Mouse (Mus musculus): Measurements from ENCODE around the gene B3gnt4. TPM values are rescaled to one million over a fixed set of nuclear protein-coding genes. Genes with fewer than 3 reads are reported as not detected.

The B3gnt4 gene
- polyA plus RNA-seq (2016; fragmentation: Nextera tagmentation; extraction: Ambion mirVana), result 1.8 and 2.1 TPM in 2 replicates

- 95% methylated on average over 5 of the region's 5 CpGs for WGBS
- peaks cover 9% of the 10 kb centered on the region for H3K27me3 ChIP-seq
- H3K9me3 ChIP-seq, result no peaks in the 10 kb centered on the region
- H3K27ac ChIP-seq, result no peak within 1 kb of the TSS
- ATAC-seq (ENCODE audit: low FRiP score), result no peak
- no peak within 1 kb of the TSS for H3K4me3 ChIP-seq (replicated peaks)
- peak within 1 kb of the TSS; percentile 91 for H3K4me2 ChIP-seq
- peaks cover 33% of the 10 kb centered on the region for H3K36me3 ChIP-seq (replicated peaks)
- H3K9ac ChIP-seq, result no peak within 1 kb of the TSS
- peaks cover 15% of the 10 kb centered on the region for H3K4me1 ChIP-seq
Observed at GRCm38 (mm10) chr5:123510160-123510559, at the start of gene B3gnt4. B3gnt4 (plus strand) TSS chr5:123510460.

DNA sequence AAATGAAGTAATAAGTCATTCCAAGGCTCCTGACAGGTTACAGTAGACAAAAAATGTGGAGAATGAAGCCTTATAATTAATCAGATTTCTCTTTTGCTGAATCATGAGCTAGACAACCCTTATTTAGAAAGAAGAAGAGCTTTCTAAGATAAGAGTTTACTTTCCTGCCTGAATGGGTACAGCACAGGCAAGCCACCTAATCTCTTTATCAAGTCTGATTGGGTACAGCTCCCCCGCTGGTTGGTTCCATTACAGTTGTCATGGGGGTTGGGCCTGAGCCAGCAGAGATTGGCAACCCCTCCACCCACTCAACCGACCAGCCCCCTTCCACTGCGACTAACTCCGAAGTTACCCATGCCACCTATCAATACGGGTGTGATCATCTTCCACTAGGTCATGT is 48.8 kb upstream of the B3gnt4 start:
- H3K9me3 ChIP-seq, result no peaks in the 10 kb centered on the region
- no peak overlapping the region for H3K4me2 ChIP-seq
- H3K27me3 ChIP-seq, result no peaks in the 10 kb centered on the region
- H3K9ac ChIP-seq, result no peak overlapping the region
- no peak overlapping the region for H3K27ac ChIP-seq
- H3K36me3 ChIP-seq (replicated peaks), result no peaks in the 10 kb centered on the region; the same call in 1 of the 2 replicates
- ATAC-seq (ENCODE audit: low FRiP score), result no peak
- H3K4me1 ChIP-seq, result no peaks in the 10 kb centered on the region
- H3K4me3 ChIP-seq (replicated peaks), result no peak overlapping the region
- WGBS, result 60% methylated on average over 5 of the region's 5 CpGs

- H3K4me1 ChIP-seq, result no peaks in the 10 kb centered on the region
- H3K27ac ChIP-seq, result no peak overlapping the region
- no peak overlapping the region for H3K4me3 ChIP-seq (replicated peaks)
- 80% methylated on average over 1 of the region's 1 CpGs for WGBS
- no peaks in the 10 kb centered on the region for H3K9me3 ChIP-seq
- ATAC-seq (ENCODE audit: low FRiP score), result no peak
- no peaks in the 10 kb centered on the region for H3K27me3 ChIP-seq
- H3K4me2 ChIP-seq, result no peak overlapping the region
- H3K9ac ChIP-seq, result no peak overlapping the region
- no peaks in the 10 kb centered on the region for H3K36me3 ChIP-seq (replicated peaks)
Observed at GRCm38 (mm10) chr5:123464638-123465037, 45.6 kb upstream of the B3gnt4 start.

GRCm38 (mm10) chr5:123470784-123471400 is 39.4 kb upstream of the B3gnt4 start:
- H3K4me2 ChIP-seq, result no peak overlapping the region

GRCm38 (mm10) chr5:123473817-123474216 is 36.4 kb upstream of the B3gnt4 start:
- 74% methylated on average over 5 of the region's 5 CpGs for WGBS
- Histone ChIP-seq H3K4me2 (no peak overlapping the region), H3K36me3 (replicated peaks) (no peaks in the 10 kb centered on the region), H3K9me3 (no peaks in the 10 kb centered on the region), H3K27me3 (no peaks in the 10 kb centered on the region), H3K4me3 (replicated peaks) (no peak overlapping the region), H3K4me1 (no peaks in the 10 kb centered on the region; the same call in 1 of the 2 replicates), H3K27ac (no peak overlapping the region), H3K9ac (no peak overlapping the region)
- ATAC-seq (ENCODE audit: low FRiP score), result no peak

More at GRCm38 (mm10) chr5:123470784-123471400, 39.4 kb upstream of the B3gnt4 start:
- Histone ChIP-seq H3K27ac (no peak overlapping the region), H3K36me3 (replicated peaks) (no peaks in the 10 kb centered on the region), H3K9ac (no peak overlapping the region), H3K4me3 (replicated peaks) (no peak overlapping the region), H3K27me3 (no peaks in the 10 kb centered on the region), H3K4me1 (no peaks in the 10 kb centered on the region; the same call in 1 of the 2 replicates), H3K9me3 (no peaks in the 10 kb centered on the region)
- 74% methylated on average over 10 of the region's 10 CpGs for WGBS
- ATAC-seq (ENCODE audit: low FRiP score), result no peak

DNA sequence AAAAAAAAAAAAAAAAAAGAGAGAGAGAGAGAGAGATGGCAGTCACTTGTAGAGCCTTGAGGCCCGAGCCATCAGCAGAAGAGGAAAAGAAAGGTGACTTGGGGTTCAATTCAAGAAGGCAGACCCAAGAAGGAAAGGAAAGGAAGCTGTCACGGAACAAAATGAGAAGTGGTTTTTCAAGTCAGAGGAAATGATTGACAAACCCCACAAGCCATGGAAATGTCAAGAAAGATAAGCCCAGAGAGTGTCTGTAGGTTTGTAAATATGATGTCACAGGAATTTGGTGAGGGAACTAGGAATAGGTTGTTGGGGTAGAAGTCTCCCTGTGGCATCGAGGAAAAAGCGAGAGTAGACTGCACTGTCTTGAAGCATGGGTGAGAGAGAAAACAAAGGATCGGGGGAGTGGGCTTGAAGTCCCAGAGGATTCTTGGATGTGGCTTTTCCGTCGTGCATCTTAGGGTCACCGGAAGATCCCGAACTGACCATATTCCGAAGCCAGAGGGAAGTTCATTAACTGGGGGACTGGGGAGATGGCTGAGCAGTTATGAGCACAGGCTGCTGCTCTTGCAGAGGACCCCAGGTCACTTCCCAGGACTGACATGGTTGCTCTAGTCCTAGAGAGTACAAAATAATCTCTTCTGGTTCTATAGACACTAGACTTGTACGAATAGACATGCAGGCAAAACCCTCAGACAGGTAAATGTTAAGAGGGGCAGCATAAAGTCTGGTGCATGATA is 22.4 kb upstream of the B3gnt4 start:
- Histone ChIP-seq H3K4me3 (replicated peaks) (no peak overlapping the region), H3K36me3 (replicated peaks) (no peaks in the 10 kb centered on the region), H3K27me3 (peaks cover 8% of the 10 kb centered on the region; the same call in 1 of the 2 replicates), H3K9me3 (no peaks in the 10 kb centered on the region), H3K27ac (no peak overlapping the region), H3K4me1 (peaks cover 8% of the 10 kb centered on the region), H3K9ac (no peak overlapping the region), H3K4me2 (no peak overlapping the region)
- 90% methylated on average over 11 of the region's 11 CpGs for WGBS
- no peak for ATAC-seq (ENCODE audit: low FRiP score)

GRCm38 (mm10) chr5:123489112-123489785 is 21.0 kb upstream of the B3gnt4 start, which contains the start of the genes Lrrc43 and Il31:
Lrrc43 (plus strand) TSS chr5:123489305.
Il31 (minus strand) TSS chr5:123489489.
- 6% methylated on average over 25 of the region's 25 CpGs for WGBS
- Histone ChIP-seq H3K4me3 (replicated peaks) (peak within 1 kb of the TSS; percentile 25), H3K4me2 (peak within 1 kb of the TSS; percentile 56), H3K4me1 (peaks cover 8% of the 10 kb centered on the region), H3K36me3 (replicated peaks) (no peaks in the 10 kb centered on the region), H3K9ac (peak within 1 kb of the TSS; percentile 33; the same call in 1 of the 2 replicates), H3K27ac (no peak within 1 kb of the TSS), H3K27me3 (peaks cover 8% of the 10 kb centered on the region; the same call in 1 of the 2 replicates), H3K9me3 (no peaks in the 10 kb centered on the region)
- ATAC-seq (ENCODE audit: low FRiP score), result peak; percentile 69

GRCm38 (mm10) chr5:123489935-123490334 is 20.3 kb upstream of the B3gnt4 start:
- 70% methylated on average over 9 of the region's 9 CpGs for WGBS
- no peak overlapping the region for H3K4me2 ChIP-seq
- H3K27ac ChIP-seq, result no peak overlapping the region
- ATAC-seq (ENCODE audit: low FRiP score), result no peak
- H3K36me3 ChIP-seq (replicated peaks), result no peaks in the 10 kb centered on the region
- H3K4me3 ChIP-seq (replicated peaks), result no peak overlapping the region
- no peak overlapping the region for H3K9ac ChIP-seq
- H3K9me3 ChIP-seq, result no peaks in the 10 kb centered on the region
- H3K27me3 ChIP-seq, result peaks cover 7% of the 10 kb centered on the region; the same call in 1 of the 2 replicates
- peaks cover 8% of the 10 kb centered on the region for H3K4me1 ChIP-seq

DNA sequence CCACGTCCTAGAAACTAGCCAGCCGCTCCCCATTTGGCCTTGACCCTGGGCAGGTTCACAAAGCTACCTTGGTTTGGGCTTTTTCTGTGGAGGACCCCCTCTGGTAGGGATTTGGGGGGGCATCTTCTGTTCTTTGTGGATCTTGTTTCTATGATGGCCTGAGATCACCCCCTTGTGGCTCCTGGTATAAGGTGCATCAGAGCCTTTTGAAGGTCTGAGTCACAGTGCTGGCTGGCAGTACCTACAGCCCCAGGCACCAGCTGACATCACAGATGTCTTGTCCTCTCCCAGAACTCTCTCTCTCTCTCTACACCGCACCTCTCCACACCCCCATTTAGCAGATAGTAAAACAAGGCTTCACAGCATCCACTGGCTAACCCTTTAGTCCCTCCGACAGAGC is 10.5 kb upstream of the B3gnt4 start:
- Histone ChIP-seq H3K9ac (no peak overlapping the region), H3K4me1 (peaks cover 12% of the 10 kb centered on the region)
- 45% methylated on average over 4 of the region's 4 CpGs for WGBS

DNA sequence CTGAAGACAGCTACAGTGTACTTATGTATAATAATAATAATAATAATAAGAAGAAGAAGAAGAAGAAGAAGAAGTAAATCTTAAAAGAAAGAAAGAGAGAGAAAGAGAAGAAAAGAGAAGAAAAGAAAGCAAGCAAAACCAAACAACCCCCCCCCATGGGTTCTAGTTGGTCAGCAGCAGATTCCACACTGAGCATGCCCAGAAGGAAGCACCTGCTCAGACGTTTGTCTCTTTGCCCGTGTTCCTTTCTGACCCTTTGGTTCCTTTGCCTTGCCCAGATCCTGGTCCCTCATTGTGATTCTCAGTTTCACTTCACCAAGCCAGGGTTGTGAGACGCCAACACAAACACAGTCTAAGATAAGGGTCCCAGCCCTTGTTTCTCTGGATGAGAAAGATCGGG is 8.3 kb upstream of the B3gnt4 start:
- no peak for ATAC-seq (ENCODE audit: low FRiP score)
- H3K9me3 ChIP-seq, result no peaks in the 10 kb centered on the region
- H3K9ac ChIP-seq, result no peak overlapping the region
- peaks cover 18% of the 10 kb centered on the region; the same call in 1 of the 2 replicates for H3K27me3 ChIP-seq
- H3K36me3 ChIP-seq (replicated peaks), result no peaks in the 10 kb centered on the region
- 83% methylated on average over 4 of the region's 4 CpGs for WGBS
- H3K4me1 ChIP-seq, result peaks cover 12% of the 10 kb centered on the region
- no peak overlapping the region for H3K27ac ChIP-seq
- H3K4me2 ChIP-seq, result no peak overlapping the region
- H3K4me3 ChIP-seq (replicated peaks), result no peak overlapping the region

More for the DNA sequence above, 10.5 kb upstream of the B3gnt4 start:
- Histone ChIP-seq H3K36me3 (replicated peaks) (no peaks in the 10 kb centered on the region), H3K9me3 (no peaks in the 10 kb centered on the region), H3K4me2 (no peak overlapping the region), H3K4me3 (replicated peaks) (no peak overlapping the region), H3K27ac (no peak overlapping the region), H3K27me3 (peaks cover 19% of the 10 kb centered on the region; the same call in 1 of the 2 replicates)
- no peak for ATAC-seq (ENCODE audit: low FRiP score)

DNA sequence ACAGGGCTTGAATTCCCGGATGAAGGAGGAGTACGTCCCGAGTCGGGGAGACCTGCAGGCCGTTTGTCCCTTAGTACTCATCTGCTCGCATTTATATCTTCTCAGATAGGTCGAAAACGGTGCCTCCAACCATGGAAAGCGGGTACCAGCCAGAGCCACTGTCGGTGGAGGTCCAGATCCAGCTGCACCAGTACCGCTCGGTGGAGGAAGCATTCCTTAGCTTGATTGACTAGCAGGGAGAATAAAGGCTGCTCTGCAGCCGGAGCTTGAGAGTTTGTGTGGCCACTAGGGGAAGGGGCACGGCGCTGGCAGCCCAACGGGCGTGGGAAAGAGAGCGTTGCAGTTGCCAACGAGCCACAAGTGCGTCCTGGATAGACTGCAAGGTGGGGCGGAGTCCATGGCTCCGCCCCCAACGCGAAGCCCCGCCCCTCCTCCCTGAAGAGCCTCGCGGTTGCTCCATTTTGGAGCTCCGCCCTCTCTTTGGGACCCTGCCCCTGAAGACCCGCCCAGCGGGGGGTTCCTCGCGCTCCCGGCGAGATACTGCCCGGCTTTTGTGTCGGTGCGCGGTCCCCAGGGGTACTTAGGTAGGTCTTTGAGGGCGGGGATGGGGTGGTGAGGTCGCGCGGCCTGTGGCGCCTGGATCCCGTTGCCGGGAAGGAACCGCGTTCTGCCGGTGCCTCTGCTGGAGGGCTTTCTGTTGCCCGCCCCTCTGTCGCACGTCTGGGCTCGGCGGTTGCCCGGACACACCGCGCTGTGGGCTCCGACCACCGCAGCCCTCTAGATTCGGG is 2.1 kb upstream of the B3gnt4 start:
- Histone ChIP-seq H3K4me3 (replicated peaks) (peak overlapping the region; percentile 61), H3K27ac (no peak overlapping the region), H3K9ac (peak overlapping the region; percentile 70), H3K9me3 (no peaks in the 10 kb centered on the region), H3K4me2 (peak overlapping the region; percentile 91), H3K36me3 (replicated peaks) (peaks cover 26% of the 10 kb centered on the region), H3K4me1 (peaks cover 18% of the 10 kb centered on the region), H3K27me3 (peaks cover 9% of the 10 kb centered on the region)
- ATAC-seq (ENCODE audit: low FRiP score), result peak; percentile 92
- under 1% methylated on average over 56 of the region's 59 CpGs for WGBS
